Mouse (Mus musculus) megakaryocyte progenitor cell, adult 5-6 weeks (primary cell): ENCODE measurements around the gene Triobp. TPM values are rescaled to one million over a fixed set of nuclear protein-coding genes. Genes with fewer than 3 reads are reported as not detected.

Experiments used
- ATAC-seq: replicated peaks from 2 replicates; pipeline ENCODE4 v1.8.0; 2016; ENCODE audit warnings: mild to moderate bottlenecking, moderate TSS enrichment, inconsistent platforms; ENCODE audit not compliant: poor library complexity
- total RNA-seq, 2 experiments: library from RNA; stranded (forward) in 1 of 2; stranded (reverse) in 1 of 2; fragments of 157-497, 149-512 nt in 1 of 2; fragments of 200-1000 nt in 1 of 2; gene quantifications; 2 replicates each; pipeline versions ENCODE4 v1.2.3 to v1.2.4; 2015 to 2017

The Triobp gene
- total RNA-seq, 2 experiments from 2014 or later, result 20.7 to 71.4 TPM

DNA sequence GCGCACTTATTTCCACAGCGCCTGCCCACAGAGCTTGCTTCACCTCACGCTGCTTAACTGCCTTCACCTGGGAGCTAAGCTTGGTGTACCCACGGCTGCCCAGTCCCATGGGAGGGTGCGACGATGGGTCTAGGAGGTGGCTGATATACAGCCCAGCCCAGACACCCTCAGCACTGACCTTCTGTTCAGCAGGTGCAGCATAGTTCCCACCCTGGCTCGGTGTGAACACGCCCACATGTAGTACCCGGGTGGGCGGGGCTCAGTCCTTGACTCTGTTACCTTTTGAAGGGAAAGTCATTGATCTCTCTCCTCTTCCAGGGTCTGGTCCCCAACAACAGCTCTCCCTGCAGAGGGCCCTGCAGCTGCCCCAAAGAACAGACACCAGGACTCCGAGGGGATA, 12.0 kb downstream of the Triobp start:
- no peak for ATAC-seq

DNA sequence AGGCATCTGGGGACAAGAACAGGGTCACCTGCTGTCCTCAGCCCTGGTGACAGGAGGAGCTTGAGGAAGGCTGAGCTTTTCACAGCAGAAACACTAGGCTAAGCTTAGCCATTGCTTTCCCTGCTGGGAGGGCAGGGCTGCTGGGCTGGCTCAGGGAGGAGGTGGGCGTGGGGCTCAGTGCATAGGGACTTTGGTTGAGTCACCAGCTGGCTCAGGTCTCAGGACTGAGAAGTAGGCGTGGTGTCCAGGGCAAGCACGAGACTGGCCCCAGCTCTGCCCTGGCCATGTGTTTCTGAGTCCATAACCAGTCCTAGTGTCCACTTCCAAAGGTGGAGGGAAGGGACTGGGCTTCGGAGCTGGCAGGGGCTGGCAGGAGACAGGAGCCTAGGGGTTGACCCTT, 12.6 kb downstream of the Triobp start:
- ATAC-seq, result no peak

DNA sequence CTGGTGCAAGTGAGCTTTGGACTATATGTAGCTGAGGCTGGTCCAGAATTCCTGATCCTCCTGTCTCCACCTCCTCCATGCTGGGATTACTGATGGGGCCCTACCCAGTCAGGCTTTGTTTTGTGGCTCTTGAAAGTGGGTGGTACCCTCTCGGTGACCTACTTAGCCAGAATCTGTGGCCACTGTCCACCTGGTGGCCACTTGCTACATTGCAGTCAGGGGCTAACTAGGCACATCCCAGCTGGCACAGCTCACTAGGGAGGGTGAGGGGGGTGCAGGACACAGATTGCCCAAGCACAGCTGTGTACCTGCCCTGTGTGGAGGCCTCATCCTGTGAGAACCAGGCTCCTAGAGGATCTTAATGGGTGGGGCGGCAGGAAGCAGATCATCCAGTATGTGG, 15.4 kb downstream of the Triobp start:
- peak; percentile 95 for ATAC-seq

DNA sequence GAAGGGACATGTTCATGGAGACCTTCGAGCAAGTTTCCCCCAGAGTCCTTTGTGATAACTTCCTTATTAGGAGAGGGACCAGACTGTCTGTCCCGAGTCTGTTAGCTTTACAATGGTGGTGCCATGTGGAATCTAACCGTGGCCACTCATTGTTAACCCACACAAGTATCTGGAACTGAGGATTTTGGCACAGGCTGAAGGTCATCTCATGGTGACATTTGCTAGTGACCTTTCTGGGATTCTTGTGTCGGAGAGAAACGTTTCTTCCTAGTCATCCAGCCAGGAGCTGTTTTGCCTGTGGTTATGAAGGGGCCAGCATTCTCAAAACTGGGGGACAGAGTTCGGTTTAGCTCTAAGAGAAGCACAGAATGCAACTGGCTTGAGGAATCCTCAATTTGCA, 24.1 kb downstream of the Triobp start:
- no peak for ATAC-seq

DNA sequence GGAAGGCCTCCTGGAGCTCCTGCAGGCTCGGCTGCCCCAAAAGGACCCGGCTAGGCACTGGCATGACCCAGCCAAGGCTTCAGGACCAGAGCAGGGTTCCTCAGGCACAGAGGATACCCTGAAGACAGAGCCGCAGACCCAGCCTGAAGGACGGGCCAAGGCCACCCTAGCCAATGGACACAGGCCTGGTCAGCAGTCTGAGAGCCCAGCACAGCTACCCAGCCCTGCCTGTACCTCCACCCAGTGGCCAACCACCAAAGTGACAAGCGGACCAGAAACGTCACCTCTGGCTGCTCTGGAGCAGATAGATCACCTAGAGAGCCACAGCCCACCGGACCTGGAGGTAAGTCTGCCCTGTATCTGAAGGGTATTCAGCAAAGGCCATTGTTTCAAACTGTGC, 26.4 kb downstream of the Triobp start:
- ATAC-seq, result no peak

DNA sequence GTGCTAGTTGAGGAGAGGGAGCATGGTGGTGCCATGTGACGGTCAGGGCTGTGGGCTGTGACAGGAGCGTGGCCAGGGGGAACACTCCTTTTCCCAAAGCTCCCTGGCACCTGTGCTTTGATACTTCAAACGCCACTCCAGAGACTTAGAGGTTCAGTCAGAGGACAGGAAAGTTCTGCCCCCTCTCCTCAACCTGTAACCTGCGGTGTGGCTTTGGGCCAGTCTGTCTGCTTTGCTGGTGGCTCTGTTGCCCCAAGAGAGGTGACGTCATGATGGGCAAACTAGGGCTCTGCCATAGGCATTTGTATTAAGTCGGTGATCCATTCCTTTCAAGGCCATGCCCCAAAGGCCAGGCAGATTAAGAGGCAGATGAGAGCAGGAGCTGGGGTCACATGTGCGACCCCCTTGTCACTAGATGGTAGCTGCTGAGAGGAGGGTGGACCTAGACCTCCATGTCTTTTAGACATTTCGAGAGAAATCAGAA, 30.2 kb downstream of the Triobp start:
- no peak for ATAC-seq

DNA sequence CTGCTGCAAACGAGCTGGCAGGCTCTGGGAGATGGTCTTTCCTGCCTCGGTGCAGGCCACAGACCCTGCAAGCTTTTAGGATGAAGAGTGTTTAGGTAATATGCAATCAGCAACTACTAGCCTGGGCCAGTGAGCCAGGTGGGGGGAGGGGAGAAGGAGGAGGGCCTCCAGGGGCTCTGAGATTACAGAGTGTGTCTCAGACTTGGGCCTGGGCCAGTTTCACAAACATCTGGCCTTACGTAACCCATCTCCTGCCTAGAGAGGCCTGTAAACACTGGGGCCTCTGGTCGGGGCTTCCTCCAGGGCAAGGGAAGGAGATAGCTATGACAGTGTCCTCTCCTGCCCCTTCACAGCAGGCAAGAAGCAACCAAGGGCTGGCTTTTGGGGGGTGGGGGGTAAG, 31.4 kb downstream of the Triobp start:
- peak; percentile 53 for ATAC-seq

DNA sequence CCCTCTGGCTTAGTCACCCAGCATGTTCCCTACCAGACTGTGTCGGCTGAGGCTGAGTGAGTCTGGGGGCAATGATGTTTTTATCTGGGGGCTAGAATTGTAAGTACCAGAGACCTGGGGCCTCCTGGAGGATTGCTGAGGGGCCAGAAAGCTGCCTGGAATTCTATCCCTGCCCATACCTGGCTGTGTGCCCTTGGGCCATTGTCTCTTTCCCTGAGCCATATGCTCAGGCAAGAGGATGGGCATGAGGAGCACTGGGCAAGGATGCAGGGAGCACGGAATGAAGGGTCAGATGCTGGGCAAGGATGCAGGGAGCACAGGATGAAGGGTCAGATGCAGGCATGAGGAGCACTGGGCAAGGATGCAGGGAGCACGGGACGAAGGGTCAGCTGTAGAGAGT, 32.6 kb downstream of the Triobp start:
- no peak for ATAC-seq

DNA sequence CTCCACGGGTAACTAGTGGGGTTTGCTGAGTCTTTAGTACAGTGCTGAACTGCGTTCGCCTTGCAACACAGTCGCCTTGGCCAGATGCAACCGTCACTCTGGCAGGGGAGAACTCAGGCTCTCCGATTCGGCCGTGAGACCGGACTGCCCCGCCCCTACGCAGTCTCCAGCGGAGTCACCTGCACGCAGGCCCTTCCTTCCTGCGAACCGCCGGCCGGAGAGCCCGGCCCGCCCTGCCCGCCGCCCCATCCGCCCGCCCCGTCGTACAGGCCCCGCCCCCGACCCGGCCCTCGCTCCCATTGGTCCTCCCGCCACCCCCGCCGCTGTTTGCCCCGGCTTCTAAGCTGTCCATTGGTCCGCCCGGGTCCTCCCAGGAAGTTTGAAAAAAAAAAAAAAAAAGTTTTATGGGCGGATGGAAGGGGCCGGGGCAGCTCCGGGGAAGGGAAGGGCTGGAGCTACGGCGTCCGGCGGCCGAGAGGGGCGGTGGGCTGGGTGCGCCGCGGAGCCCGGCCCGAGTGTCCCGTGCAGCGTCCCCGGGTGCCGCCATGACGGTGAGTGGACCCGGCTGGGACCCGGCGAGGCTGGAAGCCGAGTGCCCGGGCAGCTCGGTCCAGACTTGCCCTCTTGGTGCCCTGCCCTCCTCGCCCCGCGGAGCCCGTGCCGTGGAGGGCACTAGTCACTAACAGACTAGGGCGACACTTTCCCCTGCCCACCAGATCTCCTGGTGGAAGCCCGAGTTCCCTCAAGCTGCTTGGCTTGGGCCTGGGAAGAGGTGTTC, 35.3 kb downstream of the Triobp start:
- peak; percentile 69 for ATAC-seq

DNA sequence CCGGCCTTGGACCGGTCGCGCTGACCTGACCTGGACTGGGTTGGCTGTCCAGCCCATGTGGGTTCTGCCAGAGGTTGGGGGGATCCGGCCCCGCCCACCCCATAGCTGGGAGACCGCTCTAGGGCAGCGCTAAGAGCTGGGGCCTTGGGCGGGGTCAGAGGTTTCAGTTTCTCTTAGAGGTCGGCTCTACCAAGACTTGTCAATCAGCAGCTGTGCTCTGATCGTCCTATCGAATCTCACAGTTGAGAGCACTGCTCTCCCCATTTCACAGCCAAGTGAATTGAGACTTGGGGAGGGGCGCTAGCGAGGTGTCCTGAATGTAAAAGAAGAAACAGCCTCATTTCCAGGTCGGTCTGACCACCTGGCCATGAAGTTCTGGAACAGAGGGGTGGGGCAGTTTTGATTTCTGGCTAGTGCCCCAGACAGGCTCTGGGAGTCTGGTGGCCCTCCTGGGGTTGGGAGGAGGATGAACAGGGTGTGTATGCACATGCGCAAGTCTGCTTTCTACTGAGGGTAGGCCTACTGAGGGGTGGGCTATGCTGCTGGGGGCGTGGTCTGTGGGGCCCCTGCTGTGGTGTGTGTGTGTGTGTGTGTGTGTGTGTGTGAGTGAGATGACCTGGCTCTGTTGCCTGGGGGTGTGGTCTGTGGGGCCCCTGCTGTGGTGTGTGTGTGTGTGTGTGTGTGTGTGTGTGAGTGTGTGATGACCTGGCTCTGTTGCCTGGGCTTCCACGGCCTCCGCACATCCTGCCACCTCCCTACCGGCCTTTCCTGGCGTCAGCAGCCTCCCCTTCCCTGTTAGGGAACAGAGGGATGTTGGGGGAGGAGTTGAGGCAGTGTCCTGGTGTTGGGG, 36.1 kb downstream of the Triobp start:
- peak; percentile 51 for ATAC-seq

DNA sequence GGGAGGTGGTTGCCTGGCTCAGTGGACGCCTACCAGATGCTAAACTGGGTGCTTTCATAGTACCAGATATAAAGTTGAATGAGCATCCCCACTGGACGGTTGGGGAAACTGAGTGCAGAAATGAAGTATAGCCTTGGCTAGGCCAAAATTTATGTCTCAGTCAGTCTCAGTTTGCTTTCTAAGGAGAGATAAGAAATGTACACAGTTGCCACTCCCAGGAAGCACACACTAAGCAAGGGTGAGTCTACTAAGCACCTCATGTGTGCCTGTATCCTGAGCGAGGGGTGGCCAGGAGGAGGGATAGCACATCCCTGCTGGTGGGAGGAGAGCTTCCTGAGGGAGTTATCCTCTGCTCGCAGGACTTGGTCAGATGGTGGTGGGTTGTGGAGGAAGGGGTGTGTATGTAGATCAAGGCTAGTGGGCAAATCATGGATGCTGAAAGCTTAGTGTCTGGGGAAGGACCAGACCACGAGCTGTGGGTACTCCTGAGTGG, 36.8 kb downstream of the Triobp start:
- no peak for ATAC-seq

DNA sequence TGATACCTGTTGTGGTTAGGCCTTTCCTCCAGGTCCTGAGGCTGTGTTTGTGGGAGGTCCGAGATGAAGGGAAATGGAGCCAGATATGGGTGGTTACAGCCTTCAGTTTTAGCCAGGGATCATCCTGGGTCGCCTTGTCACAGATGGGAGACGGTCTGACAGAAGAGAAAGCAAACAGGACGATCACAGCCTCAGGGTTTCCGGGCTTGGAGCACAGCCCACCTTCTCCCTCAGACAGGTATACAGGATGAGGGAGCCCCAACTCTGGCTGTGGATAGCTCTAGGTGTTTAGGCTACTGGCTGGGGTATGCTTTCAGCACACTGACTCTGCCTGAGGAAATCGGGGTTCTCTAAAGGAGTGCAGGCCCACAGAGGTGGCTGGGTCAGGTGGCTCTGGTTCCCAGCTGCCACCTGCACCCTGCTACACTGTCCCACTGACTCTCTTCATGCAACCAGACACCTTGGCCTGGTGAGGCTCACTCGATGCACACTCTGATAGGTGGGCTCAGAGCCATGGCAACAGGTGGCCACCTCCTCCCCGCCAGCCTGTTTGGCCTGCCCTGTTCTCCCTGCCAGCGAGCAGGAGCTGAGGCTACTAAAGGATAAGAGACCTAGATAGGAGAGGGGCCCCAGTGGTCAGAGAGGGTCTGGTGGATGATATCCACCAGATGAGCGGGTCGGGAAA, 39.2 kb downstream of the Triobp start:
- ATAC-seq, result no peak

DNA sequence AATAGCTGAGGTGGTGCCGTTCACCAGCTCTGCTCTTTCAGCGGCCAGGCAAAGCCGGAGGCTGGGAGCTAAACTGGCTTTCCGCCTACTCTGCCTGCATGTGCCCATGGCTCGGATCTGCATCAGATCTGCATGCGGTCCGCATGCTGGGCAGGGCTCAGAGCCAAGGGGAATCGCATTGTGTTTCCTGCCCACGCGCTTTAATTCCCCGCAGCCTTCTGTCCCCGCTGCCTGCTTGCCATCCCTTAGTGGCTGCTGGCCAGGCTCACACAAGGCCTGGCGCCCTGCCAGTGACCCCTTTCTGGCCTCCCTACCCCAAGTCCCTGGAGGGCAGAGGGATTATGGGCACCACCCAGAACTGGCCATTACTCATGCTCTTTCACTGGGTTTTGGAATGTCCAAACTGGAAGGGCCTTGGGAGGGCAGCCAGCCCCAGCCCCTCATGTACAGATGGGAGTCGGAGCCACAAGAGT, 41.0 kb downstream of the Triobp start:
- ATAC-seq, result no peak

DNA sequence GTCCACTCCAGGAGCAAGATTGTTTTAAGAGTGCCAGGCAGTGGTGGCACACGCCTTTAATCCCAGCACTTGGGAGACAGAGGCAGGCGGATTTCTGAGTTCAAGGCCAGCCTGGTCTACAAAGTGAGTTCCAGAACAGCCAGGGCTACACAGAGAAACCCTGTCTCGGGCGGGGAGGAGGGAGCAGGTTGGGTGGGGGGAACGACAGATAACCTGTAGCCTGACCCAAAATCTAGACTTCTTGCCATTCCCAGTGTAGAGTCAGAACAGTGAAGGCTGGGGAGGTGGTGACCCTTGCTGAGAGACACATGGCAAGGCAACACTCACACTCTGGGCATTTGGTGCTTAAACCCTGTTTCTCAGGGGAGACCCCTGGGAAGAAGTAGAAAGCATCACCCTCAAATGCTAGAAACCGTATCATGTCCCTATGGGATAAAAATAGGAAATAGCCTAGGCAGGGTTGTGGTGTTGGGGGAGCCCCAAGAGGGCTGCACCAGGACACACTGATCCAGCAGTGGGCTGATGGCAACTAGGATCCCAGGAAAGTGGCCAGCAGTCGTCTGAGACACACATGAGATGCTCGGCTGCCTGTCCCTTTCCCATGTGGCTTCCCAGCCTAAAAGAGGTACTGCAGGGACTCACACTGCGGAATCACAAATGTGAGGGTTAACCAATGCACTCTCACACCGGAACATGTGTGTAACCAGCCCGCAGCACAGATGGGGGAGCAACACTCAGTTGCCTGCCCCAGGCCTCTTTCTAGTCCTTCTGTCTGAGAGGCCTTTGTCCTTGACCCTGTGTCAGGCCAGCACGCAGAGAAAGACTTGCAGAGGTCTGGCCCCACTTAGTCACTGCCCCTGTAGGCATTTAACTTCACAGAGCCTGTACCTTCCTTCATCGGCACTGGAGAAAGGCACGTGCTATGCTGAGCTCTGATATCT, 41.9 kb downstream of the Triobp start:
- ATAC-seq, result no peak

DNA sequence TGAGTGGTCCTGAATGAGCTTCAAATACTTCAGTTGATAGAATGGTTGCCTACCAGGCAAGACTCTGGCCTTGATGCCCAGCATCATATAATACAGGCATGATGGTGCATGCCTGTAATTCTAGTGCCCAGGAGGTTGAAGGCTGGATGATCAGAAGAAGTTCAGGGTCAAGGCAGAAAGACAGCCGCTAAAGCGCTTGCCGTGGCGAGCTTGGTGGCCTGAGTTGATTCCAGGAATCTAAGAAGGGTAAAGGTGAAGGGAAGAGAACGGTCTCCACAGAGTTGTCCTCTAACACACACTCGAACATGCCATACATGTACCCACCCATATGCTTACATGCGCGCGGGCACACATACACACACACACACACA, 42.6 kb downstream of the Triobp start:
- no peak for ATAC-seq

DNA sequence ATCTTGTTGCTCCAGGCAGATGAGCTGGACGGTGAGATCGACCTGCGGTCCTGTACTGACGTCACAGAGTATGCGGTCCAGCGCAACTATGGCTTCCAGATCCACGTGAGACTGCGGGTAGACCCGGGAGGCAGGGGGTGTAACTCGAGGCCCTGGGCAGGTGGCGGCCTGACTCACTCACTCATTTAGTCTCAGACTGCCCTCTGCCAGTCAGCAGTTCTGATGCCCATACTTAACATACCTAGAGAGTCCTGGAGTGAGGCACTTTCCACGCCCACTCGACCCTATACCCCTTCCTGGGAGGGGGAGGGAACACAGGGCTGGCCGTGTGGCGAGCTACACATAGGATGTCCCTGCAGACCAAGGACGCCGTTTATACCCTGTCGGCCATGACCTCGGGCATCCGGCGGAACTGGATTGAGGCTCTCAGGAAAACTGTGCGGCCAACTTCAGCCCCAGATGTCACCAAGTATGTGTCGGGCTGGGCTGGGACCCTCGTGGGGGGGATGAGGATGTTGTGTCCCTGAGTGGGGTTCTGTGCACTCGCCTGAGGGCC, 43.5 kb downstream of the Triobp start:
- no peak for ATAC-seq

DNA sequence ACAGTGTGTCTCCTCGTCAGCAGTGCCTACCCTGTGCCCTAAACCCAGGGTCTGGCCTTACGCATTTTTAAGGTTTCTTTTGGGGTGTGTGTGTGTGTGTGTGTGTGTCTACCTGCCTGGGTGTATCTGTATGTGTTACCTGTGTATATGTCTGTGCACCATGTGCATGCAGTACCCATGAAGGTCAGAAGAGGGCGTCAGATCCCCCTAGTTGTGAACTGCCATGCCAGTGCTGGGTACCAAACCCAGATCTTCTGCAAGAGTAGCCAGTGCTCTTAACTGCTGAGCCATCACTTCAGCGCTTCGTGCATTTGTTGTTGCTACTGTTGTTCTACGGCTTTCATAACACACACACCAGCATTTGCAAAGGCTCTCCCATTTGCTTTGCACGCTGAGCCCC, 44.7 kb downstream of the Triobp start:
- ATAC-seq, result no peak

DNA sequence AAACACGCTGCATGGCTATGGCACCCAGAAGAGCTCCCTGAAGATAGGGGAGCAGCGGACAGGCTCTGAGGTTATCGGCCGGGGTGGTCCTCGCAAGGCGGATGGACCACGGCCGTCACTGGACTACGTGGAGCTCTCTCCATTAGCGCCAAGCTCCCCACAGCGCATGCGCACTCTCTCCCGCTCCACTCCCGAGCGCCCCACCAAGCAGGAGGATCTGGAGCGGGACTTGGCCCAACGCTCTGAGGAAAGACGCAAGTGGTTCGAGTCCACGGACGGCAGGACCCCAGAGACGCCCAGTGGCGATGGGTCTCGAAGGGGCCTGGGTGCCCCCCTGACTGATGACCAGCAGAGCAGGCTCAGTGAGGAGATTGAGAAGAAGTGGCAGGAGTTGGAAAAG, 45.4 kb downstream of the Triobp start:
- ATAC-seq, result no peak

DNA sequence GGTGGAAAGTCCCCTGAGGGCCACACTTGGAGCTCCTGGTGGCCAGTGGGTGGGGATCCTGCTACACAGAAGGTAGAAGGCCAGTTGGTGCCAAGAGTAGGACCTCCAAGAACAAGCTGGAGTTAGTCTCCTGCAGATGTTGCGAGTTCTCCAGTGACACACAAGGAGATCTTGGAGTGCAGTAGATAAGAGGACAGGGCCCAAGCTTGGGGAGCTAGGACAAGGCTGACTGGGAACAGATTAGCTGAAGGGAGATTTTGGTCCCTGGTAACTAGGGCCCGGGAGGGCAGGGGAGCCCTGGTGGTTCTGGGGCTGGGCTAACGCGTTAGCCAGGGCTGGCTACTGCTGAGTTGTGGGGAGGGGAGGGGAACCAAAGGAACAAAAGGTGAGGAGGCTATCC, 48.4 kb downstream of the Triobp start:
- ATAC-seq, result 0 out of 2 replicates have a peak, but pooled peaks have one; percentile 17

DNA sequence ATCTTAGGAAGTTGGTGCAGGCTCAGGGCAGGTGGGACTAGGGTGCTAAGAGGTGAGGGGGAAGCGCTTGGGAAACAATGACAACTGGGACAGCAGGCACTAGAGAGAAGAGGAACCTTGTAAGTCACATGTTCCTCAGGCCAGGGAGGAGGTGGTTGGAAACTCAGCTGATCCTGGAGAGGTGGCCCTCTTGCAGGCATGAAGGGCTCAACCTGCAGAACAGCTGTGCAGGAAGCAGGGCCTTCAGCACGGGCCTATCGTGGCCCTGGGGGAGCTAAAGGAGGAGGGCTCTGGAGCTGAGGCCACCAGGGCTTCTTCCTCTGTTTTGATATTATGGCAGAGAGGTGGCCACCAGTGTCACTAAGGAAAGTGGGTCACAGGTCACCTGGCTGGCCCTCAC, 49.1 kb downstream of the Triobp start:
- ATAC-seq, result peak; percentile 64
